Mouse (Mus musculus) bone marrow macrophage, adult 2 months (primary cell): Measurements from ENCODE around the gene Apol7e.
"Not testable (repeated sequence)": the region's sequence is repeated elsewhere in the genome, so short reads cannot be mapped to it uniquely, and the experiment has no call there.

Source experiments
- CTCF ChIP-seq: IDR thresholded peaks from 2 replicates; pipeline ENCODE4 v1.5.1; 2012; ENCODE audit warnings: low read depth, mild to moderate bottlenecking, low read length, moderate library complexity
- POLR2A ChIP-seq: IDR thresholded peaks from 2 replicates; pipeline ENCODE4 v1.6.1; 2012; ENCODE audit warnings: mild to moderate bottlenecking, low read depth, low read length, borderline replicate concordance

DNA sequence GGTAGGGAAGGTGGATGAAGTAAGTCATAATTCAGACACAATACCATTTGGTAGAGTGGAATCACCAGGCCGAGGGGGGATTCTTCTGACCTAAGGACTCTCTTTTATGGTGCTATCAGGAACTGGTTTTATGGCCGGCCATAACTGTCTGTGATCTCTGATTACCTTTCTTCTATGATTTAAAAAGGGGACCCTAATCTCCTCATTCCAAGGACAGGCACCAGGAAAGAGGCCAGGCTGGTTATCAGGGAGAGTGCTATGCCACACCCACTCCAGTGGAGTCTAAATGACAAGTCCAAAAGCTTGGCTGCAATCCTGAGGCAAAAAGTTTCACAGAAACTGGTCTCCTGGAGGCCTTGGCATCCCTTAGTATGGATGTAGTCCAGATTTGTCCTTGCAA lies 36.8 kb upstream of the Apol7e start:
- not testable (repeated sequence) for TF ChIP-seq POLR2A, CTCF
